Mouse (Mus musculus) ES-Bruce4 (cell line): Measurements from ENCODE around the gene Ptprk. TPM values are rescaled to one million over a fixed set of nuclear protein-coding genes. Genes with fewer than 3 reads are reported as not detected.
A peak's percentile ranks its signal among the peaks of the same experiment; 100 is the strongest.

Experiments used
- H3K27ac ChIP-seq: 2 replicates; pipeline ENCODE4 v1.5.1; 2012; ENCODE audit warnings: low read length, inconsistent platforms; ENCODE audit not compliant: insufficient read depth
- H3K27me3 ChIP-seq: 2 replicates; pipeline ENCODE4 v1.6.1; 2012; ENCODE audit warnings: mild to moderate bottlenecking, low read length, inconsistent platforms; ENCODE audit not compliant: control insufficient read depth, poor library complexity, insufficient read depth, severe bottlenecking
- H3K36me3 ChIP-seq: 2 replicates; pipeline ENCODE4 v1.6.1; 2012; ENCODE audit warnings: inconsistent platforms, mild to moderate bottlenecking, low read length, moderate library complexity; ENCODE audit not compliant: control insufficient read depth, poor library complexity, insufficient read depth, severe bottlenecking
- H3K4me1 ChIP-seq: one replicate; pipeline ENCODE4 v1.8.1; 2011; ENCODE audit warnings: low read length; ENCODE audit not compliant: control insufficient read depth, insufficient read depth
- H3K4me3 ChIP-seq: 2 replicates; pipeline ENCODE4 v1.5.1; 2011; ENCODE audit warnings: low read depth, mild to moderate bottlenecking, low read length
- H3K9ac ChIP-seq: 2 replicates; pipeline ENCODE4 v1.6.1; 2012; ENCODE audit warnings: low read depth, mild to moderate bottlenecking, inconsistent platforms; ENCODE audit not compliant: poor library complexity, severe bottlenecking
- H3K9me3 ChIP-seq: replicated peaks from 2 replicates; pipeline ENCODE4 v1.6.1; 2012; ENCODE audit warnings: mild to moderate bottlenecking, low read length, inconsistent platforms; ENCODE audit not compliant: control insufficient read depth, poor library complexity, insufficient read depth, severe bottlenecking
- CTCF ChIP-seq: IDR thresholded peaks from one replicate; pipeline ENCODE4 v1.8.1; 2011; ENCODE audit warnings: low read depth, low read length
- EP300 ChIP-seq: IDR thresholded peaks from 2 replicates; pipeline ENCODE4 v1.6.1; 2011; ENCODE audit warnings: low read depth, low read length; ENCODE audit not compliant: insufficient read depth
- POLR2A ChIP-seq: IDR thresholded peaks from one replicate; pipeline ENCODE4 v1.8.1; 2011; ENCODE audit warnings: low read length; ENCODE audit not compliant: insufficient read depth
- polyA plus RNA-seq: library from polyadenylated mRNA; stranded (reverse); fragments of >200 nt; gene quantifications from 2 replicates; pipeline ENCODE4 v1.2.4, GENCODE M21; 2011; ENCODE audit warnings: low read depth; ENCODE audit not compliant: missing spikeins, insufficient read depth, insufficient read length

Gene Ptprk
- polyA plus RNA-seq, 1 experiment = 48.9 TPM

DNA sequence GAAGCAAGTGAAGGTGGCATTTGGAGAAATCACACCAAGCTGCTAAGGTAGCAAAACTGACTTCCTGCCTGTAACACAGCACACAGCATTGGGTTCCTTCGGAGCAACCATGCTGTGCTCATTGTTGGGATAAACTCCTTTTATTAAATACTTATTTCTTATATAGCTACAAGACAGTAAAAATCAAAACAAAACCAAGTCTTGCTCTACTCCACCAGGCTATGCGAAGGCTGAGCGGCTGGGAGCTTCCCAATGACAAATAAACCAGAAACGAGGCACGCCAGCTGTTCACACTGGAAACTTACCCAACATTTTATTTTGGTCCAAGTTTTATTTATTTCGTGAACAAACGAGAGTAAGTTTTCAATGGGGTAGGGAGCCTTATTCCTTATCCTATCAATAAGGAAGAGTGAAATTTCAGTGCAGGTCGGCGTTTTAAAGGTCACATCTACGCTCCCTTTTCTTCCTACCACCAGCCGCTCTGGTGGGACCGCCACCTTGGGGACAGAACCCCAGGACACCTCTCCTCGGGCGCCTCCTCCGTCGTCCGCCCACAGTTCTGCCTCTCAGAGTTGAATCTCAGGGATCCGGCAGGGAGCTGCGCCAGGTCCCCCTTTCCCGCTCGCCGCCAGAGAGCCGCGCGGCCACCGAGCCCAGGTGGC, 498 bp upstream of the Ptprk start:
- H3K9ac ChIP-seq = peak overlapping the region; percentile 86
- H3K9me3 ChIP-seq = no peaks in the 10 kb centered on the region
- H3K36me3 ChIP-seq = no peaks in the 10 kb centered on the region
- TF ChIP-seq CTCF = no peak
- TF ChIP-seq EP300 = no peak
- TF ChIP-seq POLR2A = no peak
- H3K27me3 ChIP-seq = no peaks in the 10 kb centered on the region
- peak overlapping the region; percentile 73 for H3K27ac ChIP-seq
- peak overlapping the region; percentile 86 for H3K4me3 ChIP-seq
- no peaks in the 10 kb centered on the region for H3K4me1 ChIP-seq

GRCm38 (mm10) chr10:28075491-28076035, 943 bp downstream of the Ptprk start:
- Histone ChIP-seq H3K9ac (peak overlapping the region; percentile 86), H3K9me3 (no peaks in the 10 kb centered on the region), H3K4me1 (no peaks in the 10 kb centered on the region), H3K4me3 (peak overlapping the region; percentile 94), H3K36me3 (no peaks in the 10 kb centered on the region), H3K27ac (peak overlapping the region; percentile 77), H3K27me3 (no peaks in the 10 kb centered on the region)
- TF ChIP-seq POLR2A (no peak), EP300 (no peak), CTCF (no peak)

DNA sequence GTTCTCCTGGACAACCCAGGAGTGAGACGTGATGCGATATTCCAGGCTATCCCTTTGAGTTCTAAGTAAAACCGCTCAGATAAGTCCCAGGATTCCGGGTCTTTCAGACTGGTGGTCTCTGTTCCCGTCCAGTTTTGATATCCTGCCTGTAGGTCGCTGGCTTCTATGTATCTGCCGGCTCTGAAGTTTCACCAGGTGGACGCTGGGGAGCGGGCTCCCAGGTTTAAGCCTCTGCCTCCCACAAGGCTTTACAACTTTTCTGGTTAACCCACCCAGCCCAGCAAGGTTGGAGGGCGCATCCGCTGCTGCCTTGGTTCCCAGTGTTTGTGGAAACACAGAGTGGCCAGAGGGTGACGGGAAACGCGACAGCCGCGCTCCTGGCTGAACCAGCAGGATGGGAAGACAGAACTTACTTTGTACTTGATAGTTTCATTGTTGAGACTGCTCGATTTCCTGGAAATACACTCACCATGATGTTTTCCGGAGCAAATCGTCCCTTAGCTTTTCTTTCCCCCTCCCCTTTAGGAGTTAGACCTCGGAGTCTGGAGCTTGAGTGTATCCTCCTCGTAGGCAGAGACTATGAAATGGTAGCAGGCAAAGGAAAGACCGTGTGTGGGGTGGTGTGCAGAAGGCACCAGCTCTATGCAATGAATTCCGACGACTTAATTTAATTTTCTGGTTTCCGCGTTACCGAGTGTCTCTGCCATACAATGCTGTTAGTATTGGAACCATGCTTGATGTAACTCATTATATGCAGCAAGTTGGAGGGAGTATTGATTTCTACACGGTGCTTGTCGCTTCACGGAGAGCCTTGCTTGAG, 1.6 kb downstream of the Ptprk start:
- Histone ChIP-seq H3K4me3 (peak overlapping the region; percentile 94), H3K27ac (peak overlapping the region; percentile 77), H3K36me3 (no peaks in the 10 kb centered on the region), H3K9me3 (no peaks in the 10 kb centered on the region), H3K9ac (peak overlapping the region; percentile 86), H3K4me1 (no peaks in the 10 kb centered on the region), H3K27me3 (no peaks in the 10 kb centered on the region)
- peak; percentile 1 for TF ChIP-seq CTCF
- TF ChIP-seq POLR2A = no peak
- TF ChIP-seq EP300 = no peak

DNA sequence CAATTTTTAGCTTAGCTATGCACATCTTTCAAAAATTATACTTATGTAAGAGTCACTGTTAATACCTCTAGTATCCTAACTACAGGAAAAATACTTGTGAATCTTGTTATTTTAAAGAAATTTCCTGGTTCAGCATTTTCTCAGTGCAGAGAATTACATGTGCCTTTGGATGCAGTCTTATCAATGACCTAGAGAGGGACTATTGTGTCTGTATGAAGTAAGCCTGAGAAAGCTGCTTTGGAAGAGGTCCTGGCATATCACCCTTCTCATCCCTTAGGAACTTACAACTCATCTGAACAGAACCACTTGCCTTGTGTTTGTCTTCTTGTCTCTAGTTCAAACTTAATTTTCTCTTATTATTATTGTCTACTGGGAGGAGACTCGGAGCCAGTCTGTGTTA, 3.6 kb downstream of the Ptprk start:
- Histone ChIP-seq H3K4me1 (no peaks in the 10 kb centered on the region), H3K27ac (no peak overlapping the region), H3K36me3 (no peaks in the 10 kb centered on the region), H3K9me3 (no peaks in the 10 kb centered on the region), H3K27me3 (no peaks in the 10 kb centered on the region), H3K9ac (no peak overlapping the region), H3K4me3 (no peak overlapping the region)
- no peak for TF ChIP-seq EP300
- TF ChIP-seq CTCF = no peak
- TF ChIP-seq POLR2A = no peak

DNA sequence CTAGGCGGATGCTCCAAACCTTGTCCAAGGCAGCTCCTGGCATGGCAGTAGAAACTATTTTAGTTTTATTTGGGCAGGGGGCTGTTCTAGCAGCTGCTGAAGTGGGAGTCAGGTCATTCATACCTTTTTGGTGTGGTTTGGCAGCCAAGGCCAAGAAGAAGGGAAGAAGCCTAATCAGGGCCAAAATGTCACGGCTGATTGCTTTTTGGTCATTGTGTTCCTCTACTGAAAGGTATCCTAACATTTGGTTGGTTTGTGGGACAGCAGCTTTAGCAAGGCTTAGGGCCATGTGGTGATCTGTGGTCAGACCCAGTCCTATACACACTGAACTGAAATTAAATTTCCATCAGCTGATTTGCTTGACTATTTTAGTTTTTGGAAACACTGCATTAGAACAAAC, 6.6 kb downstream of the Ptprk start:
- no peak overlapping the region for H3K27ac ChIP-seq
- H3K9me3 ChIP-seq = no peaks in the 10 kb centered on the region
- H3K4me3 ChIP-seq = no peak overlapping the region
- no peaks in the 10 kb centered on the region for H3K36me3 ChIP-seq
- no peak for TF ChIP-seq EP300
- TF ChIP-seq POLR2A = no peak
- TF ChIP-seq CTCF = no peak
- peaks cover 2% of the 10 kb centered on the region for H3K4me1 ChIP-seq
- no peaks in the 10 kb centered on the region for H3K27me3 ChIP-seq
- no peak overlapping the region for H3K9ac ChIP-seq
